Mouse (Mus musculus) liver, embryonic 11.5 days (tissue): Measurements from ENCODE around the gene D430041D05Rik. TPM values are rescaled to one million over a fixed set of nuclear protein-coding genes. Genes with fewer than 3 reads are reported as not detected.
A peak's percentile ranks its signal among the peaks of the same experiment; 100 is the strongest.

Source experiments
- ATAC-seq: fragments of 200-750 bp; cut with Nextera tagmentation; replicated peaks from 2 replicates; pipeline ENCODE4 v1.8.0; 2017; ENCODE audit warnings: moderate number of reproducible peaks, mild to moderate bottlenecking, moderate TSS enrichment, moderate library complexity; ENCODE audit not compliant: low FRiP score
- DNase-seq: peaks from one replicate; pipeline ENCODE4 v3.0.0-alpha.2; 2017; ENCODE audit warnings: low spot score
- H3K27ac ChIP-seq: fragments of 300-500 bp; sonication (generic); 2 replicates; pipeline ENCODE4 v1.5.1; 2014; ENCODE audit warnings: mild to moderate bottlenecking, low read depth, low read length, control low read depth
- H3K27me3 ChIP-seq: fragments of 300-500 bp; sonication (generic); replicated peaks from 2 replicates; pipeline ENCODE4 v1.6.1; 2014; ENCODE audit warnings: low read length, mixed read lengths; ENCODE audit not compliant: control insufficient read depth, insufficient read depth
- H3K36me3 ChIP-seq: fragments of 300-500 bp; sonication (generic); 2 replicates; pipeline ENCODE4 v1.6.1; 2014; ENCODE audit warnings: mild to moderate bottlenecking, low read length, moderate library complexity, mixed read lengths; ENCODE audit not compliant: control insufficient read depth, insufficient read depth
- H3K4me1 ChIP-seq: fragments of 300-500 bp; sonication (generic); replicated peaks from 2 replicates; pipeline ENCODE4 v1.6.1; 2014; ENCODE audit warnings: low read length, mixed read lengths; ENCODE audit not compliant: control insufficient read depth, insufficient read depth
- H3K4me2 ChIP-seq: fragments of 300-500 bp; sonication (generic); 2 replicates; pipeline ENCODE4 v1.6.1; 2014; ENCODE audit warnings: mild to moderate bottlenecking, control low read depth, moderate library complexity
- H3K4me3 ChIP-seq: fragments of 300-500 bp; sonication (generic); 2 replicates; pipeline ENCODE4 v1.5.1; 2014; ENCODE audit warnings: low read depth, low read length, control low read depth
- H3K9ac ChIP-seq: fragments of 300-500 bp; sonication (generic); 2 replicates; pipeline ENCODE4 v1.6.1; 2014; ENCODE audit warnings: low read depth, low read length, control low read depth
- H3K9me3 ChIP-seq: fragments of 300-500 bp; sonication (generic); 2 replicates; pipeline ENCODE4 v1.6.1; 2016; ENCODE audit warnings: low read length, inconsistent platforms, mixed read lengths; ENCODE audit not compliant: control insufficient read depth
- WGBS: fragments of 180-500 bp; shearing (Covaris S2); extraction: QIAGEN DNeasy Blood & Tissue Kit; methylation state at CpG from one replicate; pipeline ENCODE4 v1.1.7; 2014; 5-methylcytosine and 5-hydroxymethylcytosine counted together
- polyA plus RNA-seq: library from polyadenylated mRNA; unstranded; fragments of >200 nt; fragmentation: Nextera tagmentation; extraction: Ambion mirVana; gene quantifications from 2 replicates; pipeline ENCODE4 v1.2.1, GENCODE M21; 2014

The D430041D05Rik gene
- polyA plus RNA-seq, 1 experiment from 2014 or later = 0.16 TPM

DNA sequence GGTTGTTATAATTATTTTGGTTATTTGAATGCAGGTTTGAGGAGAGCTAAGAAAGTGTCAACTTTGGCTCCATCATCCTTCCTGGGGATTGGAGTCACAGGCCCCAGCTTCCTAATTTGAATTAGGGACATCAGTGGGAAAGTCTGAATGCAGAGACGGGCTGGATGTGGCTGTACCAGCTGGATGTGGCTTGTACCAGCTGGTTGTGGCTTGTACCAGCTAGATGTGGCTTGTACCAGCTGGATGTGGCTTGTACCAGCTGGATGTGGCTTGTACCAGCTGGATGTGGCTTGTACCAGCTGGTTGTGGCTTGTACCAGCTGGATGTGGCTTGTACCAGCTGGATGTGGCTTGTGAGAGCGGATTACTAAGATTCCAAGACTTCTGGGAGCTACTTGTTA is 8.6 kb upstream of the D430041D05Rik start:
- H3K9me3 ChIP-seq = no peaks in the 10 kb centered on the region
- no peak overlapping the region for H3K4me3 ChIP-seq
- H3K27ac ChIP-seq = no peak overlapping the region
- no peak for ATAC-seq
- no peak for DNase-seq
- no peaks in the 10 kb centered on the region for H3K4me1 ChIP-seq
- H3K9ac ChIP-seq = no peak overlapping the region
- H3K36me3 ChIP-seq = no peaks in the 10 kb centered on the region
- no peaks in the 10 kb centered on the region for H3K27me3 ChIP-seq
- no peak overlapping the region for H3K4me2 ChIP-seq
- 75% methylated on average over 2 of the region's 2 CpGs for WGBS

DNA sequence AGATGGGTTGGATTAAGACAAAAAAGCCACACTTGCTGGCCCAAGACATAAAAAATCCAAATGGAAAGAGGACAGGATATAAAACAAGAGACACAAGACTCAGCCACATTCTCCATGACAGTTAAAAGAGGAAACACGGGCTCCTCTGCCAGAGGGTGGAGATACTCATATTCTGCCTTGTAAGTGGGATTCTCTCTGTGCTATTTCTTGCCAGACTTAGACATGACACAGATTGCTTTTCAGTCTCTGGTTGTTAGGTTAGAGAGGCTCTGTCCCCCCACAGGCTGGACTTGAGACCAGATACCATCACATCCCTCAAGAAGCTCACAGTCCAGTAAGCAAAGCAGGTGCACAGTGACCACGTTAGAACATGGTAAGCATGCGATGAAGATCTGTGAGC is 2.2 kb upstream of the D430041D05Rik start:
- Histone ChIP-seq H3K4me2 (no peak overlapping the region), H3K27ac (no peak overlapping the region), H3K9ac (no peak overlapping the region), H3K9me3 (no peaks in the 10 kb centered on the region), H3K36me3 (no peaks in the 10 kb centered on the region), H3K27me3 (peaks cover 50% of the 10 kb centered on the region), H3K4me3 (no peak overlapping the region), H3K4me1 (0 out of 2 replicates have a peak, but pooled peaks cover 3% of the 10 kb centered on the region)
- 70% methylated on average over 3 of the region's 3 CpGs for WGBS
- ATAC-seq = no peak
- DNase-seq = no peak

DNA sequence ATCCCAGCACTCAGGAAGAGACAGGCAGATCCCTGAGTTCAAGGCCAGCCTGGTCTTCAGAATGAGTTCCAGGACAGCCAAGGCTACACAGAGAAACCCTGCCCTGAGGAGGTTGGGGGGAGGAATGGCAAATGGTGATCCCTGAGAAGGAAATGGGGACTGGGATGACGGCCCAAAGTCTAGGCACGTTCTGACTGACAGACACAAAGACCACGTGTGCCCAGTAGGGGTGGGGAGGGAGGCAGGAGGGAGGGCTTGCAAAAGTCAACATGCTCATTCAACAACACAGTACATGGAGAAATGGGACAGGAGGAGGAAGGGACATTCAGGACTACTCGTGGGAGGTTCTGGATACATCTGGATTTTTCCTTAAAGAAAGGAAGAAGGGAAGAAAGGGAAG is 1.7 kb upstream of the D430041D05Rik start:
- DNase-seq (no peak), ATAC-seq (no peak)
- H3K27ac ChIP-seq = no peak overlapping the region
- no peak overlapping the region for H3K4me2 ChIP-seq
- no peaks in the 10 kb centered on the region for H3K9me3 ChIP-seq
- no peak overlapping the region for H3K9ac ChIP-seq
- H3K36me3 ChIP-seq = no peaks in the 10 kb centered on the region
- no peak overlapping the region for H3K4me3 ChIP-seq
- H3K27me3 ChIP-seq = peaks cover 55% of the 10 kb centered on the region
- H3K4me1 ChIP-seq = 0 out of 2 replicates have a peak, but pooled peaks cover 3% of the 10 kb centered on the region
- WGBS = 24% methylated on average over 4 of the region's 4 CpGs

DNA sequence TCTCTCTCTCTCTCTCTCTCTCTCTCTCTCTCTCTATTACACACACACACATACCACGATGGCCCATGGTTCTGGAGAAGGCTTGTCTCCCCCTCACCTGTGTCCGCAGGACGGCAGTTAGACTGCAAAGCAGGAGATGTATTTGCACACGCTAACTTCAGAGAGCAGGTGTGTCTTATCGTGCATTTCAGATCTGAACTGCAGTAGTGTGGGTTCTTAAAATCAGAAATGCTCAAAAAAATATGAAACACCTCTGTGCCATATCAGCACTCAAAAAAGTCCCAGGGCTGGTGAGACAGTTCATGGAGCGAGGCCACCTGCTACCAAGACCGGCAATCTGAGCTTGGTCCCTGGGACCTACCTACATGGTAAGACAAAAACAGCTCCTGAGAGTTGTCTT is 993 bp upstream of the D430041D05Rik start:
- WGBS = 82% methylated on average over 7 of the region's 7 CpGs
- H3K27me3 ChIP-seq = peaks cover 60% of the 10 kb centered on the region
- H3K4me2 ChIP-seq = no peak overlapping the region
- no peak overlapping the region for H3K9ac ChIP-seq
- ATAC-seq = no peak
- no peaks in the 10 kb centered on the region for H3K36me3 ChIP-seq
- no peak for DNase-seq
- H3K4me1 ChIP-seq = 0 out of 2 replicates have a peak, but pooled peaks cover 3% of the 10 kb centered on the region
- H3K4me3 ChIP-seq = no peak overlapping the region
- no peak overlapping the region for H3K27ac ChIP-seq
- no peaks in the 10 kb centered on the region for H3K9me3 ChIP-seq

DNA sequence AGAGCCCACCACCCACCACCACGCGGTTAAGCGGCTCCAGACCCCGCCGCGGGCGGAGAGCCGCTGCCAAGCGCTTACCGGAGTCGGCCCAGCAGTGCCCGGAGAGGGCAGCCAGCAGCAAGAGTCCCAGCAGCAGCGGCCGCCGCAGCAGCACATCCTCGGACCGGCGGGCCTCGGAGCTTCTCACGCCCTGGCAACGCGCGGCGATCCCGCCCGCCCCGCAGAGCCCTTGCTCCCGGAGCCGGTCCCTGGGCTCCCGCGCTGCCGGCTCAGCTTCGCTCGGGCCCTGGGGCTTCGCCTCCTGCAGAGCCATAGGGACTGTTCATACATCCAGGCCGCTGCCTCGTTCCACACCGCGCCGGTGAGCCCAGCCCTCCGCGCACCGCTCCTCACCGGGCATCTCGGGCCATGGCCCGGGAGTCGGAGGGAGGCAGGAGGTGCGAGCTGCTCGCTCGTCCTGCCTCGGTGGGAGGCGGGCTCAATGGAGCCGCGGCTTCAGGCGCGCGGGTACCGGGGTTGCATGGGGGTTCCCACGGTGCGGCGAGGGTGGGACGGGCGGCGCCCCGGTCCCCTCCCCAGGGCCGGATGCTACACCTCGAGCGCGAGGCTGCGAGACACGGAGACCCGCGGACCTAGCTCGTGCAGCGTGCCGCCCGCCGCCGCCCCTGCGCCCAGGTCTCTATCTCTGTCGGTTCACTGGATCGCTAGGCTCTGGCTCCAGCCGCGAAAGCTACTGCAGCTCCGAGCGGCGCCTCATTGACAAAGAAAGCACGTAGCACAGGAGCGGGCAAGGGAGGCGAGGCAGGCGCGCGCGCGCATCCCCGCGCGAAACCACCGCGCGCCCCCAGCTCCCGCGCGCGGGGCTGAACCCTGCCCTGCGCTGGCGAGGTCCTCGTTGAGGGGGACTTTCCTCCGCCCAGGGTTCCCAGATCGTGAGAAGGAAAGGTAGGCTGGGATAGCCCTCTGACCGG is 677 bp downstream of the D430041D05Rik start:
- peak overlapping the region; percentile 34; the same call in 1 of the 2 replicates for H3K9ac ChIP-seq
- 2% methylated on average over 108 of the region's 111 CpGs for WGBS
- ATAC-seq = no peak

DNA sequence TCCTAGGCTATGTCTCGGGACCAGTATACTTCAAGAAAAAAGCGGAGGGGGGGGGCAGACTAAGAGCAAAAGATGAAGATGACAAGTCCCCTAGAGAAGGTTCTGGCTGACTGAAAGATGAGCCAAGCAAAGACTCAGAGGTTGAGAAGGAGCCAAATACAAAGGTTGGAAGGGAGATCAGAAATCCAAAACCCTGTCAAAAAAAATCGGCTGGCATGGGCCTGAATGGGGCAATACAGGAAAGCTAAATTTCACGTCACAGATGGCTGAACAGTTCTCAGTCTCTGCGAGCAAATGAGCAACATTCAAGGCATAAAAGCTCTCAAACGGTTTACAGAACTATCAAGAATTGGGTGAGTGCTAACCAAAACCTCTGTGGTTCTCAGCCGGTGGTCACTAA is 2.5 kb downstream of the D430041D05Rik start:
- DNase-seq (no peak), ATAC-seq (no peak)
- Histone ChIP-seq H3K4me3 (no peak overlapping the region), H3K9me3 (no peaks in the 10 kb centered on the region), H3K4me1 (0 out of 2 replicates have a peak, but pooled peaks cover 3% of the 10 kb centered on the region), H3K27me3 (peaks cover 65% of the 10 kb centered on the region), H3K4me2 (no peak overlapping the region), H3K9ac (no peak overlapping the region), H3K36me3 (no peaks in the 10 kb centered on the region), H3K27ac (no peak overlapping the region)
- 68% methylated on average over 7 of the region's 7 CpGs for WGBS

More for the DNA sequence above, 677 bp downstream of the D430041D05Rik start:
- peak overlapping the region; percentile 54 for H3K4me3 ChIP-seq
- H3K9me3 ChIP-seq = no peaks in the 10 kb centered on the region
- peak; percentile 61 for DNase-seq
- peaks cover 65% of the 10 kb centered on the region for H3K27me3 ChIP-seq
- H3K36me3 ChIP-seq = no peaks in the 10 kb centered on the region
- no peak overlapping the region for H3K27ac ChIP-seq
- 0 out of 2 replicates have a peak, but pooled peaks cover 3% of the 10 kb centered on the region for H3K4me1 ChIP-seq
- peak overlapping the region; percentile 88 for H3K4me2 ChIP-seq

DNA sequence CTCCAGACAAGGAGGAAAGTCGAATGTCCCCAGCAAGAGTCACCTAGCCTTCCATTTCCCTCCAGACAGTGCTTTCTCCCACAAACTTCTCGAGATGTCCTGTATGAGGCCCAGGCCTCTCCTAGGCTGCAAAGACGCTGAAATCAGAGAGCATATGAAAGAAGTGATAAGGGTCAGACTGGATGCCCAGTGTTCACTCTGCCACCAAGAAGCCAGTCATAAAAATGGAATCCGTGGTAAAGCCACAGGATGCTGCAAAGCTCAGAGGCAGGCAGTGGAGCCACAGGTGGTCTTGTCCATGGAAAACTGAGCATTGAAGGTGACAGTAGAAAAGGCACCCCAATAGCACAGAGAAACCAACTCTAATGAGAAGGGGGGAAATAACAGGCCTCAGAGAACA is 2.9 kb downstream of the D430041D05Rik start:
- Histone ChIP-seq H3K4me3 (no peak overlapping the region), H3K27me3 (peaks cover 64% of the 10 kb centered on the region), H3K9ac (no peak overlapping the region), H3K27ac (no peak overlapping the region), H3K9me3 (no peaks in the 10 kb centered on the region), H3K4me1 (0 out of 2 replicates have a peak, but pooled peaks cover 3% of the 10 kb centered on the region), H3K36me3 (no peaks in the 10 kb centered on the region), H3K4me2 (no peak overlapping the region)
- WGBS = 55% methylated on average over 4 of the region's 4 CpGs
- no peak for ATAC-seq
- DNase-seq = no peak

DNA sequence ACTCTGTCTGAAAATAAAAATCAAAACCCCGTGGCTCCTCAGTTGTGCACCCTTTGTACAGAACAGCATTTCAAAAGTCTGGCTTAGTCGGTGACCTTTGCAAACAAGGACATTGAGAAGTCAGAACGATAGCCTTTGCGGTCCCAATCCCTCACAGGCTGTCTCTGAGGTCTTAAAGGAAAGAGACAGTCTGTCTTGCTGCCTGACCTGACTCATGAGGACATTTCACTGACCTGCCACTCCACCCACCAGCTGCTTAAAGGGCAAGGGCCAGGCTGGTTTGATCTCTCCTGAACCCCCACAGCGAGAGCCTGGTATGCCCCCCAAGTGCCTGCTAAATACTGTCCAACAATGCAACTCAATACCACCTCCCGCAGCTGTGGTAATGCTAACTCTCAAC is 6.8 kb downstream of the D430041D05Rik start:
- DNase-seq (no peak), ATAC-seq (no peak)
- H3K4me3 ChIP-seq = no peak overlapping the region
- H3K4me1 ChIP-seq = no peaks in the 10 kb centered on the region
- 87% methylated on average over 6 of the region's 6 CpGs for WGBS
- H3K9ac ChIP-seq = no peak overlapping the region
- no peak overlapping the region for H3K27ac ChIP-seq
- no peaks in the 10 kb centered on the region for H3K36me3 ChIP-seq
- no peak overlapping the region for H3K4me2 ChIP-seq
- H3K9me3 ChIP-seq = no peaks in the 10 kb centered on the region
- peaks cover 25% of the 10 kb centered on the region for H3K27me3 ChIP-seq
